Mouse (Mus musculus): ENCODE data around the gene Rabgap1l. TPM values are rescaled to one million over a fixed set of nuclear protein-coding genes. Genes with fewer than 3 reads are reported as not detected.

Gene Rabgap1l
- polyA plus RNA-seq, 1 experiment from 2014 or later, result 12.2 TPM

- H3K27ac ChIP-seq (ENCODE audit: low read depth, low read length), result peak overlapping the region; percentile 54
These were observed 440.7 kb downstream of the Rabgap1l start for GRCm38 (mm10) chr1:160352309-160352708.

GRCm38 (mm10) chr1:160351880-160352234 is 441.2 kb downstream of the Rabgap1l start:
- WGBS, result 0% methylated on average over 10 of the region's 10 CpGs
- peaks cover 5% of the 10 kb centered on the region; the same call in 1 of the 2 replicates for H3K4me1 ChIP-seq (ENCODE audit: control insufficient read depth, insufficient read depth, low read length)
- DNase-seq (ENCODE audit: low spot score, missing footprints) (peak; percentile 94), ATAC-seq (ENCODE audit: low FRiP score) (peak; percentile 96)
- H3K4me3 ChIP-seq (ENCODE audit: low read depth, low read length), result peak overlapping the region; percentile 30
- H3K9ac ChIP-seq (ENCODE audit: low read length), result peak overlapping the region; percentile 57
- H3K9me3 ChIP-seq (ENCODE audit: control insufficient read depth, low read length), result no peaks in the 10 kb centered on the region
- H3K36me3 ChIP-seq (ENCODE audit: control insufficient read depth, insufficient read depth, low read length), result no peaks in the 10 kb centered on the region
- peak overlapping the region; percentile 54 for H3K27ac ChIP-seq (ENCODE audit: low read depth, low read length)
- H3K4me2 ChIP-seq, result peak overlapping the region; percentile 52
- no peaks in the 10 kb centered on the region for H3K27me3 ChIP-seq (ENCODE audit: control insufficient read depth, insufficient read depth, low read length)

More at GRCm38 (mm10) chr1:160352309-160352708, 440.7 kb downstream of the Rabgap1l start:
- Histone ChIP-seq H3K9ac (ENCODE audit: low read length) (peak overlapping the region; percentile 57), H3K9me3 (ENCODE audit: control insufficient read depth, low read length) (no peaks in the 10 kb centered on the region), H3K27me3 (ENCODE audit: control insufficient read depth, insufficient read depth, low read length) (no peaks in the 10 kb centered on the region), H3K36me3 (ENCODE audit: control insufficient read depth, insufficient read depth, low read length) (no peaks in the 10 kb centered on the region), H3K4me1 (ENCODE audit: control insufficient read depth, insufficient read depth, low read length) (peaks cover 5% of the 10 kb centered on the region; the same call in 1 of the 2 replicates), H3K4me3 (ENCODE audit: low read depth, low read length) (peak overlapping the region; percentile 30; the same call in 1 of the 2 replicates), H3K4me2 (peak overlapping the region; percentile 52)
- 63% methylated on average over 4 of the region's 4 CpGs for WGBS
- ATAC-seq (ENCODE audit: low FRiP score), result peak; percentile 52
- DNase-seq (ENCODE audit: low spot score, missing footprints), result no peak

GRCm38 (mm10) chr1:160351146-160351879 is 441.7 kb downstream of the Rabgap1l start:
- peak; percentile 85 for DNase-seq (ENCODE audit: low spot score, missing footprints)
- H3K27me3 ChIP-seq (ENCODE audit: control insufficient read depth, insufficient read depth, low read length), result no peaks in the 10 kb centered on the region
- peak overlapping the region; percentile 54 for H3K27ac ChIP-seq (ENCODE audit: low read depth, low read length)
- H3K9me3 ChIP-seq (ENCODE audit: control insufficient read depth, low read length), result no peaks in the 10 kb centered on the region
- H3K4me3 ChIP-seq (ENCODE audit: low read depth, low read length), result peak overlapping the region; percentile 30
- peak overlapping the region; percentile 52 for H3K4me2 ChIP-seq
- H3K36me3 ChIP-seq (ENCODE audit: control insufficient read depth, insufficient read depth, low read length), result no peaks in the 10 kb centered on the region
- ATAC-seq (ENCODE audit: low FRiP score), result peak; percentile 72
- WGBS, result 29% methylated on average over 13 of the region's 13 CpGs
- peaks cover 5% of the 10 kb centered on the region; the same call in 1 of the 2 replicates for H3K4me1 ChIP-seq (ENCODE audit: control insufficient read depth, insufficient read depth, low read length)
- H3K9ac ChIP-seq (ENCODE audit: low read length), result peak overlapping the region; percentile 57

GRCm38 (mm10) chr1:160340653-160341052 is 452.4 kb downstream of the Rabgap1l start:
- Histone ChIP-seq H3K36me3 (ENCODE audit: control insufficient read depth, insufficient read depth, low read length) (no peaks in the 10 kb centered on the region), H3K9me3 (ENCODE audit: control insufficient read depth, low read length) (no peaks in the 10 kb centered on the region), H3K4me2 (no peak overlapping the region), H3K4me1 (ENCODE audit: control insufficient read depth, insufficient read depth, low read length) (no peaks in the 10 kb centered on the region), H3K27me3 (ENCODE audit: control insufficient read depth, insufficient read depth, low read length) (no peaks in the 10 kb centered on the region), H3K4me3 (ENCODE audit: low read depth, low read length) (no peak overlapping the region), H3K27ac (ENCODE audit: low read depth, low read length) (no peak overlapping the region), H3K9ac (ENCODE audit: low read length) (no peak overlapping the region)
- no peak for ATAC-seq (ENCODE audit: low FRiP score)
- WGBS, result 87% methylated on average over 2 of the region's 2 CpGs
- no peak for DNase-seq (ENCODE audit: low spot score, missing footprints)

- Histone ChIP-seq H3K4me3 (ENCODE audit: low read depth, low read length) (no peak overlapping the region), H3K9me3 (ENCODE audit: control insufficient read depth, low read length) (no peaks in the 10 kb centered on the region), H3K27ac (ENCODE audit: low read depth, low read length) (no peak overlapping the region), H3K36me3 (ENCODE audit: control insufficient read depth, insufficient read depth, low read length) (no peaks in the 10 kb centered on the region), H3K9ac (ENCODE audit: low read length) (no peak overlapping the region), H3K4me2 (no peak overlapping the region), H3K27me3 (ENCODE audit: control insufficient read depth, insufficient read depth, low read length) (no peaks in the 10 kb centered on the region), H3K4me1 (ENCODE audit: control insufficient read depth, insufficient read depth, low read length) (no peaks in the 10 kb centered on the region)
- WGBS, result 86% methylated on average over 4 of the region's 4 CpGs
- ATAC-seq (ENCODE audit: low FRiP score), result no peak
- no peak for DNase-seq (ENCODE audit: low spot score, missing footprints)
These were observed 453.6 kb downstream of the Rabgap1l start for GRCm38 (mm10) chr1:160339374-160339773.

GRCm38 (mm10) chr1:160334791-160335190 is 458.2 kb downstream of the Rabgap1l start:
- 90% methylated on average over 4 of the region's 4 CpGs for WGBS
- Histone ChIP-seq H3K36me3 (ENCODE audit: control insufficient read depth, insufficient read depth, low read length) (no peaks in the 10 kb centered on the region), H3K9ac (ENCODE audit: low read length) (no peak overlapping the region), H3K4me2 (no peak overlapping the region), H3K27ac (ENCODE audit: low read depth, low read length) (no peak overlapping the region), H3K4me1 (ENCODE audit: control insufficient read depth, insufficient read depth, low read length) (no peaks in the 10 kb centered on the region), H3K27me3 (ENCODE audit: control insufficient read depth, insufficient read depth, low read length) (no peaks in the 10 kb centered on the region), H3K9me3 (ENCODE audit: control insufficient read depth, low read length) (no peaks in the 10 kb centered on the region), H3K4me3 (ENCODE audit: low read depth, low read length) (no peak overlapping the region)
- DNase-seq (ENCODE audit: low spot score, missing footprints), result no peak
- ATAC-seq (ENCODE audit: low FRiP score), result no peak

- ATAC-seq (ENCODE audit: low FRiP score), result no peak
- no peaks in the 10 kb centered on the region for H3K9me3 ChIP-seq (ENCODE audit: control insufficient read depth, low read length)
These were observed 462.2 kb downstream of the Rabgap1l start for GRCm38 (mm10) chr1:160330828-160331227.

GRCm38 (mm10) chr1:160330222-160330621 is 462.8 kb downstream of the Rabgap1l start:
- H3K27ac ChIP-seq (ENCODE audit: low read depth, low read length), result no peak overlapping the region
- H3K4me2 ChIP-seq, result no peak overlapping the region
- 70% methylated on average over 2 of the region's 2 CpGs for WGBS
- no peak overlapping the region for H3K4me3 ChIP-seq (ENCODE audit: low read depth, low read length)
- DNase-seq (ENCODE audit: low spot score, missing footprints) (no peak), ATAC-seq (ENCODE audit: low FRiP score) (no peak)
- H3K9ac ChIP-seq (ENCODE audit: low read length), result no peak overlapping the region
- no peaks in the 10 kb centered on the region for H3K36me3 ChIP-seq (ENCODE audit: control insufficient read depth, insufficient read depth, low read length)
- no peaks in the 10 kb centered on the region for H3K9me3 ChIP-seq (ENCODE audit: control insufficient read depth, low read length)
- no peaks in the 10 kb centered on the region for H3K4me1 ChIP-seq (ENCODE audit: control insufficient read depth, insufficient read depth, low read length)
- H3K27me3 ChIP-seq (ENCODE audit: control insufficient read depth, insufficient read depth, low read length), result no peaks in the 10 kb centered on the region

More at GRCm38 (mm10) chr1:160330828-160331227, 462.2 kb downstream of the Rabgap1l start:
- Histone ChIP-seq H3K4me3 (ENCODE audit: low read depth, low read length) (no peak overlapping the region), H3K4me1 (ENCODE audit: control insufficient read depth, insufficient read depth, low read length) (no peaks in the 10 kb centered on the region), H3K27me3 (ENCODE audit: control insufficient read depth, insufficient read depth, low read length) (no peaks in the 10 kb centered on the region), H3K36me3 (ENCODE audit: control insufficient read depth, insufficient read depth, low read length) (no peaks in the 10 kb centered on the region), H3K4me2 (no peak overlapping the region), H3K9ac (ENCODE audit: low read length) (no peak overlapping the region), H3K27ac (ENCODE audit: low read depth, low read length) (no peak overlapping the region)
- WGBS, result 70% methylated on average over 1 of the region's 1 CpGs
- no peak for DNase-seq (ENCODE audit: low spot score, missing footprints)

- no peak for ATAC-seq (ENCODE audit: low FRiP score)
- Histone ChIP-seq H3K9ac (ENCODE audit: low read length) (no peak overlapping the region), H3K36me3 (ENCODE audit: control insufficient read depth, insufficient read depth, low read length) (no peaks in the 10 kb centered on the region), H3K27ac (ENCODE audit: low read depth, low read length) (no peak overlapping the region), H3K9me3 (ENCODE audit: control insufficient read depth, low read length) (no peaks in the 10 kb centered on the region), H3K4me2 (no peak overlapping the region), H3K4me1 (ENCODE audit: control insufficient read depth, insufficient read depth, low read length) (no peaks in the 10 kb centered on the region), H3K27me3 (ENCODE audit: control insufficient read depth, insufficient read depth, low read length) (no peaks in the 10 kb centered on the region), H3K4me3 (ENCODE audit: low read depth, low read length) (no peak overlapping the region)
- DNase-seq (ENCODE audit: low spot score, missing footprints), result no peak
- 78% methylated on average over 7 of the region's 7 CpGs for WGBS
These were observed 463.2 kb downstream of the Rabgap1l start for GRCm38 (mm10) chr1:160329788-160330187.
